Mouse (Mus musculus): ENCODE measurements at regions not wholly inside any gene's neighbourhood (a gene's known extent, or its start where the extent isn't known, plus 50 kb on each side); places are given as distances from the start of the nearest gene placed in this dataset.
"Not testable (repeated sequence)": the region's sequence is repeated elsewhere in the genome, so short reads cannot be mapped to it uniquely, and the experiment has no call there.

DNA sequence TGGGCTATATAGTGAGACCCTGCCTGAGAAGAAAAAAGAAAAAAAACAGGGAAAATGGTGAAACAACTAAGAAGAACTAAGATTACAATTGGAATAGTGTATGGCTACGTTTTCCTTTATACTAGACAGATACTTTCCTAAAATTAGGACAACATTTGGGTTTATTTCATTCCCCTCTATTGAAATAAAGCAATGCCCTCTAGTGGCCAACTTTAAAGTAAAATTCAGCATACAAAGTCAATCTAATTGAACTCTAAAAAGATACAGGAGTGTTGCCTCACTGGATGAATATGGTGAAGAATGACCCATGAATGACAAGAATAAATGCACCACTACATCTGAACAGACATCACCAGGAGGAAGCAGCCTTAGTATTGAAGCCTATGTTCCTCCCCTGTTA lies 185.4 kb upstream of the Irak1bp1 start:
- WGBS, result 8% methylated on average over 1 of the region's 1 CpGs

DNA sequence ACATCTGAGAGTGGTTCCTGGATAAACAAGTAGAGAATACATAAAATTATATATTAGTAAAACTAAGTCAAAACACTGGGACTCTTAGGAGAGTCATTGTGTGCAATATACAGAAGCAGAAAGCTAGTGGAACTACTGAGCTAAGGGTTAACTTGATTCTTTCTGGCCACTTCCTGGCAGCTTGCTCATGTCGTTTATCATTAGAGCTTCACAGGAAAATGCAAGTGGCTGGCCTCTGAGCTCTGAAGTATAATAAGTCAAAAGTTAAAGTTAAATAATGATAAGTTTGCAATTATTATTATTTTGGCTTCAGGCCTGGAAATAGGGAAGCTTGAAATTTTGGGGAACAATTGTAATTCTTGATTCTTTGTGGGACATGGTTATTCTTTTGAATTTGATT lies 173.8 kb upstream of the Irak1bp1 start:
- not testable (repeated sequence) for H3K36me3 ChIP-seq (ENCODE audit: control insufficient read depth, insufficient read depth, low read length); H3K27me3 ChIP-seq (ENCODE audit: control insufficient read depth, insufficient read depth, low read length); H3K4me3 ChIP-seq (ENCODE audit: low read depth, low read length); H3K4me1 ChIP-seq (ENCODE audit: control insufficient read depth, insufficient read depth, insufficient read length, low read length); H3K27ac ChIP-seq (ENCODE audit: insufficient read depth, low read depth, low read length)
- 10% methylated on average over 1 of the region's 1 CpGs for WGBS

More for the DNA sequence above, 185.4 kb upstream of the Irak1bp1 start:
- Histone ChIP-seq H3K36me3 (ENCODE audit: control insufficient read depth, insufficient read depth, low read length) (no peaks in the 10 kb centered on the region), H3K4me3 (ENCODE audit: low read depth, low read length) (no peak overlapping the region), H3K27me3 (ENCODE audit: control insufficient read depth, insufficient read depth, low read length) (no peaks in the 10 kb centered on the region), H3K27ac (ENCODE audit: insufficient read depth, low read depth, low read length) (no peak overlapping the region), H3K4me1 (ENCODE audit: control insufficient read depth, insufficient read depth, insufficient read length, low read length) (no peaks in the 10 kb centered on the region)
- TF ChIP-seq CTCF (IDR thresholded peaks at IDR 0.05; ENCODE audit: extremely low read depth, insufficient read length, insufficient replicate concordance, low read depth, low read length) (no peak), POLR2A (IDR thresholded peaks at IDR 0.05; ENCODE audit: low read depth, low read length) (no peak)

DNA sequence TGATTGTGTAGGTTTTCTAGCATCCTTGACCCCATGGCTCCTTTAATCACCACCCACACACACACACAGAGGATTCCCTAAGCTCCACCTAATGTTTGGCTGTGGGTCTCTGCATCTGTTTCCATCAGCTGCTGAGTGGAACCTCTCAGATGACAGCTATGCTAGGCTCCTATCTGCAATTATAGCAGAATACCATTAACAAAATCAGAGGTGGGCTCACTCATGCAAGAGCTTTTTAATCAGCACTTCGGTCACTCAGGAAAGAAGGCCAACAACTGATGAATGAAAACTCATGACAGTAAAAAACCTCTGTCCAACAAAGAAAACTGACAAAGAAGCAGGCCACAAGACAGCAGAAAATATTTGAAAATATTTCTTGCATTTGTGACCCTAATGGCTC lies 147.1 kb upstream of the Irak1bp1 start:
- WGBS, result 83% methylated on average over 1 of the region's 1 CpGs
- no peak for TF ChIP-seq POLR2A (IDR thresholded peaks at IDR 0.05; ENCODE audit: low read depth, low read length)
- TF ChIP-seq CTCF (IDR thresholded peaks at IDR 0.05; ENCODE audit: extremely low read depth, insufficient read length, insufficient replicate concordance, low read depth, low read length), result no peak
- no peak overlapping the region for H3K4me3 ChIP-seq (ENCODE audit: low read depth, low read length)
- no peak overlapping the region for H3K27ac ChIP-seq (ENCODE audit: insufficient read depth, low read depth, low read length)
- no peaks in the 10 kb centered on the region for H3K27me3 ChIP-seq (ENCODE audit: control insufficient read depth, insufficient read depth, low read length)
- H3K36me3 ChIP-seq (ENCODE audit: control insufficient read depth, insufficient read depth, low read length), result no peaks in the 10 kb centered on the region
- no peaks in the 10 kb centered on the region for H3K4me1 ChIP-seq (ENCODE audit: control insufficient read depth, insufficient read depth, insufficient read length, low read length)

DNA sequence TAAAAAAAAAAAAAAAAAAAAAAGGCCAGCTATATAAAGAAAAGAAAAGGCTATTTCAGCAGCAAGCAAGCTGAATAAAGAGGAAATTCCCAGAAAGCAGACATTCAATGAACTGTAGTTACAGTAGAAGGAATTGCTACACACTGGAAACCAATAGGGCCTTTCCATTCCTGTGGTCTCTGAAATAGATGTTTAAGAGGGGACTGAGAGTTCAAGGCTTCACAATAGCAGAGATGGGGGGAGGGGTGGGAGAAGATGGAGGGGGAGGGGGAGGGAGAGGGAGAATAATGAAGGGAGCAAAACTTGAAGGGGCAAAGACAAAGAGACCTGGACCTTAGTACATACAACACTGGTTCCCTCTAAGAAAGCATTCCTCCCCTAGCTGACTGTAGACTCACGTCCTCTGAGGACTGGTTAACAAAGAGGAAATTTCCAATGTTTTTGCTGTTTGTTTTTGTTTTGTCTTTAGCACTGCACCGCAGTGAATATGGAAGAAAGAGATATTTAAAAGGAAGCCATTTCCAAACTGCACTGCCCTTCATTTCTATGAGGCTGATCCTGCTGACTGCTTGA lies 119.8 kb upstream of the Irak1bp1 start:
- no peak overlapping the region for H3K27ac ChIP-seq (ENCODE audit: insufficient read depth, low read depth, low read length)
- no peak overlapping the region for H3K4me3 ChIP-seq (ENCODE audit: low read depth, low read length)
- H3K4me1 ChIP-seq (ENCODE audit: control insufficient read depth, insufficient read depth, insufficient read length, low read length), result no peaks in the 10 kb centered on the region
- no peaks in the 10 kb centered on the region for H3K36me3 ChIP-seq (ENCODE audit: control insufficient read depth, insufficient read depth, low read length)
- 78% methylated on average over 2 of the region's 2 CpGs for WGBS
- H3K27me3 ChIP-seq (ENCODE audit: control insufficient read depth, insufficient read depth, low read length), result no peaks in the 10 kb centered on the region
- TF ChIP-seq POLR2A (IDR thresholded peaks at IDR 0.05; ENCODE audit: low read depth, low read length) (no peak), CTCF (IDR thresholded peaks at IDR 0.05; ENCODE audit: extremely low read depth, insufficient read length, insufficient replicate concordance, low read depth, low read length) (no peak)

DNA sequence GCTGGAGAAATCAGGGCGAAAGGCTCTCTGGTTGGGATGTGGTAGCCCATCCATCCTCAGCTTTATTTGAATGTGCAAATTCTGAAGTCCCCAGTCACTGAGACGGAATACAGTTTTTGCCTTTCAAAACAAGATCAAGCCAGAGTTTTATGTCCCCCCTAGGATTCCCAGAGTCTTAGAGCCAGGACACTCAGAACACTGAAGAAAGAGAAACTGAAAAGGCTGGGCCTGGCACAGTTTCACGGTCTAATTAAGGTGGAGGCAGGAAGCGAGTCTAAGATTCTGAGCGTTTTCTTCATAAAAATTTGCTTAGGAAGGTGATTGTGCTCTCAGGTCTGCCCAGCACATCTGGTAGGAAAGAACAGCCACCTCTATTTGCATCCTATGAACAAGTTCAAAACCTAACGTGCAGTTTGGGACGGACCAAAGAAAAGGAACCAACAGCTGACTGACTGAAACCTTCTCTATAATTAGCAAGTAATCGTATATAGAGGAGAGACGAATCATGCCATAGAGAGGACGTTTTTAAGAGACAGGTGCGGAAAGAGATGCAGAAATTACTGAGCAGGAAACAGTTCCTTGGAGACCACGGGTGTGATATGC lies 119.2 kb upstream of the Irak1bp1 start:
- H3K4me3 ChIP-seq (ENCODE audit: low read depth, low read length), result no peak overlapping the region
- no peaks in the 10 kb centered on the region for H3K4me1 ChIP-seq (ENCODE audit: control insufficient read depth, insufficient read depth, insufficient read length, low read length)
- TF ChIP-seq CTCF (IDR thresholded peaks at IDR 0.05; ENCODE audit: extremely low read depth, insufficient read length, insufficient replicate concordance, low read depth, low read length) (no peak), POLR2A (IDR thresholded peaks at IDR 0.05; ENCODE audit: low read depth, low read length) (no peak)
- 76% methylated on average over 12 of the region's 12 CpGs for WGBS
- no peaks in the 10 kb centered on the region for H3K27me3 ChIP-seq (ENCODE audit: control insufficient read depth, insufficient read depth, low read length)
- H3K36me3 ChIP-seq (ENCODE audit: control insufficient read depth, insufficient read depth, low read length), result no peaks in the 10 kb centered on the region
- H3K27ac ChIP-seq (ENCODE audit: insufficient read depth, low read depth, low read length), result 0 out of 2 replicates have a peak overlapping the region, but pooled peaks have one; percentile 35

DNA sequence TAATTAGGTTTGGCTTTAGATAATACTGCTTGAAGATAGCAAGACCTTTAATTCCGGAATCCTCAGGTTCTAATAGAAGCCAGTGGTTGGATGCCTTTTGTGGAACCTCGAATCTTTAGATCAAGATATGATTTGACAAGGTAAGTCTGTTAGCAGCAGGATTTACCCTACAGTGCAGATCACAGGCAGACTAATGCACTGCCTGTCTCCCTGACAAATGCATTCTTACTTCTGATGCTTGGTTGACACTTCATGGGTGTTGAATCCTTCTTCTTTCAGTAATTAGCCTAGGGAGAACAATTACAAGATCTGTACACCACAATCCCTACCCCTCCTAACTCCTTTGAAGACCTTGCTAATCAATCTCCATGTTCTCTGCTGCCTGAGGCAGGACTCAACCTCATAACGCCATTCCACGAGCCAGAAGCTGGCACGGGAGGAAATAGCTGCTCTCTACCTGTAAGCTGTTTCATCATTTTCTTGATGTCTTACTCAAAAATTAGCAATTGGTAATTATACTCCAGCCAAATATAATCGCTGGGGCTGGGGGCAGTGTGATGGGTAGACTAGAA lies 118.3 kb upstream of the Irak1bp1 start:
- H3K27ac ChIP-seq (ENCODE audit: insufficient read depth, low read depth, low read length), result no peak overlapping the region
- H3K27me3 ChIP-seq (ENCODE audit: control insufficient read depth, insufficient read depth, low read length), result no peaks in the 10 kb centered on the region
- H3K4me3 ChIP-seq (ENCODE audit: low read depth, low read length), result no peak overlapping the region
- H3K36me3 ChIP-seq (ENCODE audit: control insufficient read depth, insufficient read depth, low read length), result no peaks in the 10 kb centered on the region
- H3K4me1 ChIP-seq (ENCODE audit: control insufficient read depth, insufficient read depth, insufficient read length, low read length), result no peaks in the 10 kb centered on the region
- TF ChIP-seq POLR2A (IDR thresholded peaks at IDR 0.05; ENCODE audit: low read depth, low read length) (no peak), CTCF (IDR thresholded peaks at IDR 0.05; ENCODE audit: extremely low read depth, insufficient read length, insufficient replicate concordance, low read depth, low read length) (no peak)
- WGBS, result 71% methylated on average over 6 of the region's 6 CpGs

DNA sequence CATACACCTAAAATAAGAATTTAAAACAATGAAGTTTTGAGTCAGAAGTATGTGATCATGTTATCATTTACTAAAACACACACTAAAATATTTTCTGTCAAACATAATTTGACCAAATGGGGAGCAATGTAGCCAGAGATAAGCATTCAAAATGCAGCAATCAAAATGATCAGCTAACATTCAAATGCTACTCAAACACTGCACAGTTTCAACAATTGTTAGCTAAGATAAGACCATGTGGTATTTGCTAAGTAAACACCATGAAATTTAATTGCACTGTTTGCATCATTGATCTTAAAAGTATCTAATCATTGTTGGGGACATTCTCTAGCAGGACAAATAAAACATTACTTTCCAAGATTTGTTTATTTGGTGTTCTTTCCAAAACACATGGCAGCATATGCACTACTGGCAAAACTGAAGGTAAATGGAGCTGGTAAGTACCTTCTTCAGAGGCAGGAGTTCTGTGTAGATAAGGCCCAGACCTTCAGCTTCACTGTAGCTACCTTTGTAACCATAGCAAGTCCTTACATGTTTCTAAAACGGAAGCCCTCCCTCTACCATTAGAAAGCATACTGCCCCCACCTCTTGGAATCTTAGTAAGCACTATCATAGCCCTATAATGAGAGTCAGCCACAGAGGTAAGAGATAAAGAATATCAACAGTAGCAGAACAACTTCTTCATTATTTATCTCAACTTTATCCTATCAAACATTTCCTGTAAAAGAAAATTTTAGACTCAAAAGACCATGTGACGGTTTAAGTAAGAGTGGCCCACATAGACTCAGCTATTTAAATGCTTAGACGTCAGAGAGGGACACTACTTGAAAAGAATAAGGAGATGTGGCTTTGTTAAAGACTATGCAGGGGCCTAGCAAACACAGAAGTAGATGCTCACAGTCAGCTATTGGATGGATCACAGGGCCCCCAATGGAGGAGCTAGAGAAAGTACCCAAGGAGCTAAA lies 116.3 kb upstream of the Irak1bp1 start:
- no peaks in the 10 kb centered on the region for H3K4me1 ChIP-seq (ENCODE audit: control insufficient read depth, insufficient read depth, insufficient read length, low read length)
- WGBS, result 44% methylated on average over 3 of the region's 3 CpGs
- TF ChIP-seq CTCF (IDR thresholded peaks at IDR 0.05; ENCODE audit: extremely low read depth, insufficient read length, insufficient replicate concordance, low read depth, low read length) (no peak), POLR2A (IDR thresholded peaks at IDR 0.05; ENCODE audit: low read depth, low read length) (no peak)
- no peak overlapping the region for H3K27ac ChIP-seq (ENCODE audit: insufficient read depth, low read depth, low read length)
- no peaks in the 10 kb centered on the region for H3K36me3 ChIP-seq (ENCODE audit: control insufficient read depth, insufficient read depth, low read length)
- no peaks in the 10 kb centered on the region for H3K27me3 ChIP-seq (ENCODE audit: control insufficient read depth, insufficient read depth, low read length)
- H3K4me3 ChIP-seq (ENCODE audit: low read depth, low read length), result no peak overlapping the region
